Mouse (Mus musculus) liver, embryonic 11.5 days (tissue): Measurements from ENCODE around the gene Nfib. TPM values are rescaled to one million over a fixed set of nuclear protein-coding genes. Genes with fewer than 3 reads are reported as not detected.

Experiments
- ATAC-seq: fragments of 200-750 bp; cut with Nextera tagmentation; replicated peaks from 2 replicates; pipeline ENCODE4 v1.8.0; 2017; ENCODE audit warnings: moderate number of reproducible peaks, mild to moderate bottlenecking, moderate TSS enrichment, moderate library complexity; ENCODE audit not compliant: low FRiP score
- DNase-seq: peaks from one replicate; pipeline ENCODE4 v3.0.0-alpha.2; 2017; ENCODE audit warnings: low spot score
- H3K27ac ChIP-seq: fragments of 300-500 bp; sonication (generic); 2 replicates; pipeline ENCODE4 v1.5.1; 2014; ENCODE audit warnings: mild to moderate bottlenecking, low read depth, low read length, control low read depth
- H3K27me3 ChIP-seq: fragments of 300-500 bp; sonication (generic); replicated peaks from 2 replicates; pipeline ENCODE4 v1.6.1; 2014; ENCODE audit warnings: low read length, mixed read lengths; ENCODE audit not compliant: control insufficient read depth, insufficient read depth
- H3K36me3 ChIP-seq: fragments of 300-500 bp; sonication (generic); 2 replicates; pipeline ENCODE4 v1.6.1; 2014; ENCODE audit warnings: mild to moderate bottlenecking, low read length, moderate library complexity, mixed read lengths; ENCODE audit not compliant: control insufficient read depth, insufficient read depth
- H3K4me1 ChIP-seq: fragments of 300-500 bp; sonication (generic); replicated peaks from 2 replicates; pipeline ENCODE4 v1.6.1; 2014; ENCODE audit warnings: low read length, mixed read lengths; ENCODE audit not compliant: control insufficient read depth, insufficient read depth
- H3K4me2 ChIP-seq: fragments of 300-500 bp; sonication (generic); 2 replicates; pipeline ENCODE4 v1.6.1; 2014; ENCODE audit warnings: mild to moderate bottlenecking, control low read depth, moderate library complexity
- H3K4me3 ChIP-seq: fragments of 300-500 bp; sonication (generic); 2 replicates; pipeline ENCODE4 v1.5.1; 2014; ENCODE audit warnings: low read depth, low read length, control low read depth
- H3K9ac ChIP-seq: fragments of 300-500 bp; sonication (generic); 2 replicates; pipeline ENCODE4 v1.6.1; 2014; ENCODE audit warnings: low read depth, low read length, control low read depth
- H3K9me3 ChIP-seq: fragments of 300-500 bp; sonication (generic); 2 replicates; pipeline ENCODE4 v1.6.1; 2016; ENCODE audit warnings: low read length, inconsistent platforms, mixed read lengths; ENCODE audit not compliant: control insufficient read depth
- WGBS: fragments of 180-500 bp; shearing (Covaris S2); extraction: QIAGEN DNeasy Blood & Tissue Kit; methylation state at CpG from one replicate; pipeline ENCODE4 v1.1.7; 2014; 5-methylcytosine and 5-hydroxymethylcytosine counted together
- polyA plus RNA-seq: library from polyadenylated mRNA; unstranded; fragments of >200 nt; fragmentation: Nextera tagmentation; extraction: Ambion mirVana; gene quantifications from 2 replicates; pipeline ENCODE4 v1.2.1, GENCODE M21; 2014

Nfib gene
- polyA plus RNA-seq, 1 experiment from 2014 or later = 26.9 TPM

DNA sequence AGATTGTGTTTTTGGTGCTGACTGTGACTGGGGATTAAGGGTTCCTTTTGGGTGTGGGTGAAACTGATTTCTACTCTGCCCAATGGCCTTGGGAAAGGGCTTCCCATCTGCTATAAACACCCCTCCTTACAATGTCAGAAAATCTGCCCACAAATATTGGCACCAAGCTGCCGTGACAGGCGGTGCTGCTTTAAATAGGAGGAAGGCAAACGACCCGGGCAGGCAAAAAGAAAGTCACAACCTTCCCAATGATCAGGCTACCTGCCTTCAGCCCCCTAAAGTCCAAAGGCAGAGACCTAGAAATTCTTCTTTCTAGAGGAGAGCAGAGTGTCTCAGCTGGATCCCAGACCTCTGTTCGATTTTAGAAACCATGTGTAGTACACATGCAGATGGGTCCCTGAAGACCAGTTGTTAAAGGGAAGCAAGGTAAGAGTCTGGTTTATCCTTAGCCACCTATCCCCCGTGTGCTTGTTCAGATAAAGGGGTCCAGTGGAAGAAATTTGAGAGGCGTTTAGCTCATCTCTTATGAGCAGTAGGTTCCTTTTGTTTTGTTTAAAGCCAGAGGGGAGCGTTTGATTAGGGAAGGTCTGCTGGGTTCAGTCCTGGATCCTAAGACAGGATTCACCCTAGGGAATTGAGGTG, 166.0 kb downstream of the Nfib start:
- no peak for DNase-seq
- Histone ChIP-seq H3K9ac (no peak overlapping the region), H3K27me3 (peaks cover 48% of the 10 kb centered on the region), H3K4me1 (peaks cover 6% of the 10 kb centered on the region; the same call in 1 of the 2 replicates), H3K36me3 (no peaks in the 10 kb centered on the region), H3K27ac (no peak overlapping the region), H3K9me3 (no peaks in the 10 kb centered on the region), H3K4me2 (no peak overlapping the region), H3K4me3 (no peak overlapping the region)
- no peak for ATAC-seq
- 18% methylated on average over 8 of the region's 8 CpGs for WGBS

DNA sequence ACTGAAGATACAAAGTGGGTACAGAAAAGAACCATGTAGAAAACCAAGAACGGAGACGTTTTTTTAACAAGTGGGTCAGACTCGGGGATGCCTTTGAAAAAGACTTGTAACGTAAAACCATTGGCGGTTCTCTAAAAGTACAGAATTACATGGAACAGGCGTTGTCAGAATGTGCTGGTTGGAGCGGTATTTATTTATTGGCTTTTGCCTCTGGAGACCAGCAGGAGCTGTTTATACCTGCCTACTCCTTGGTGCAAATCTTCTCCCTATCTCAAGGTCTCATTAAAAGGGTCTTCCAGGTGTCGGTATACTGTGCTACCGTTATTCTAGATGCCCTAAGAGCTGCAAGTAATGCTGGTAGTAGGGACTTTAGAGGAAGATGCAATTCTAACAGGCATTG, 166.7 kb downstream of the Nfib start:
- H3K27me3 ChIP-seq = peaks cover 51% of the 10 kb centered on the region
- no peak for DNase-seq
- no peaks in the 10 kb centered on the region for H3K36me3 ChIP-seq
- H3K4me3 ChIP-seq = peak overlapping the region; percentile 39
- H3K27ac ChIP-seq = no peak overlapping the region
- peaks cover 6% of the 10 kb centered on the region; the same call in 1 of the 2 replicates for H3K4me1 ChIP-seq
- 0 out of 2 replicates have a peak overlapping the region, but pooled peaks have one; percentile 13 for H3K9ac ChIP-seq
- ATAC-seq = no peak
- peak overlapping the region; percentile 59 for H3K4me2 ChIP-seq
- 7% methylated on average over 9 of the region's 9 CpGs for WGBS
- H3K9me3 ChIP-seq = no peaks in the 10 kb centered on the region

DNA sequence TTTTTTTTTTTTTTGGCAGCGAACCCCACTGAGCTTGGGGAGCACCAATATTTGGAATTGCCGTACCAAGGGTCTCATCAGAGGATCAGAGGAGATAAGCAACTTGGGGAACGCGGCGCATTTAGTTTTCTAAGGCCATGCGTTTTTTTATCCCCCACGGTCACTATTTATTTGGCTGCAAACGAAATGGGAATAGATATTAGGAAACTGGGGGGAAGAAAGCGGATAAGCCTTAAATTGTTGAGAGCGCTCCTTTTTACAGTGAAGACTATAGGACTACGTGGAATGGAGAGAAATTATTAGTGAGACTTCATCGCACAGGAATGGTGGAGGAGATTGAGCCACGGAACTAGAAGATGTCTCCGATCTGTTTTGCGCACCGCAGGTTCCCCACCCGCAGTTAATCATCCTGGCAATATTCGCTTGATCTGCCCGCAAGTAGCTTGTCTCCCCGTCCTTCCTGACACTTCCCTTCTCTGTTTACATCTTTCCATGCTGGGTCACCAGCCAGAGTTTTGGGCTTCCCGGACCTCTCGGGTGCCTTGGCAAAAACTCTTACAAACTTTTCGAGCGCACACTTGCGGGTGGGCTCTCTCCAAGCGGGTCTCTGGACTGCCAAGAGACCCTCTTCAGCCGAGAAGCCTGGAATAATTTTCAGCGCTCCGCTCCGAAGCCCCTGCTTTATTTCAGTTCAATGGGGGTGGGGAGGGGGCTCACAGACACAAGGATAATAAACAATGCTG, 167.3 kb downstream of the Nfib start:
- peak overlapping the region; percentile 59 for H3K4me2 ChIP-seq
- DNase-seq (peak; percentile 52), ATAC-seq (no peak)
- H3K4me3 ChIP-seq = peak overlapping the region; percentile 39
- H3K36me3 ChIP-seq = no peaks in the 10 kb centered on the region
- peak overlapping the region; percentile 13; the same call in 1 of the 2 replicates for H3K9ac ChIP-seq
- H3K4me1 ChIP-seq = peaks cover 6% of the 10 kb centered on the region; the same call in 1 of the 2 replicates
- no peak overlapping the region for H3K27ac ChIP-seq
- no peaks in the 10 kb centered on the region for H3K9me3 ChIP-seq
- peaks cover 51% of the 10 kb centered on the region for H3K27me3 ChIP-seq
- WGBS = 2% methylated on average over 30 of the region's 30 CpGs

DNA sequence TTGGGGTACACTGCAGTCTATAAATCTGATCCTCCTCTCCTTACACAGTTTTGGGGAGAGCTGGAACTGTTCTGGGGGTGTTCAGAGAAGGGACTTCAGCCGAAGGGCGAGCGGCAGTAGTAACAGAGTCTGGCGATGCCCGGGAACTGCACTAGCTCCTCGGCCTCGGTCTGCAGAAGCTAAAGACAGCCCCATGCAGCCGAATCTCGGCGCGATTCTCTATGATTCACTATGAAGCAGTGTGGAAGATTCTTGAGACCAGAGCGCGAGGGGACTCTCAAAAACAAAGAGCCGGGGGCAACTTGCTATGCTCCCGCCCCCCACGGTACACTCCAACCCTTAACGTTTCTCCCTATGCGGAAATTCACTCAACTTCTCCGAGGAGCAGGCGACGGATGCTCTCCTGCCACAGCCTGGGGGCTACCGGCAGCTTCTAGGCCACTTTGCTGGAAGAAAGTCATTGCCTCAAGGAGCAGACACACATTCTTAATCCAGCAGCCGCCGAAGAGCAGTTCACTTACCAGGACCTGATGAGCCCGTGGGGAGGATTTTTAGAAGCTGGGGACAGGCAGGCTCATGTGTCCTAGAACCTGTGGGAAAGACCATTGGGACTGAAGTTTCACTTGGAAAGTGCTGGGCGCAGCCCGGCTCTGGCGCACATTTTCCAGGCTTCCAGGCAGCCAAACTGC, 168.1 kb downstream of the Nfib start:
- no peaks in the 10 kb centered on the region for H3K9me3 ChIP-seq
- H3K4me2 ChIP-seq = peak overlapping the region; percentile 59
- H3K27me3 ChIP-seq = peaks cover 51% of the 10 kb centered on the region
- H3K4me3 ChIP-seq = peak overlapping the region; percentile 39
- DNase-seq = peak; percentile 64
- peak overlapping the region; percentile 13 for H3K9ac ChIP-seq
- peaks cover 6% of the 10 kb centered on the region; the same call in 1 of the 2 replicates for H3K4me1 ChIP-seq
- H3K36me3 ChIP-seq = no peaks in the 10 kb centered on the region
- 2% methylated on average over 28 of the region's 28 CpGs for WGBS
- no peak overlapping the region for H3K27ac ChIP-seq
- no peak for ATAC-seq

DNA sequence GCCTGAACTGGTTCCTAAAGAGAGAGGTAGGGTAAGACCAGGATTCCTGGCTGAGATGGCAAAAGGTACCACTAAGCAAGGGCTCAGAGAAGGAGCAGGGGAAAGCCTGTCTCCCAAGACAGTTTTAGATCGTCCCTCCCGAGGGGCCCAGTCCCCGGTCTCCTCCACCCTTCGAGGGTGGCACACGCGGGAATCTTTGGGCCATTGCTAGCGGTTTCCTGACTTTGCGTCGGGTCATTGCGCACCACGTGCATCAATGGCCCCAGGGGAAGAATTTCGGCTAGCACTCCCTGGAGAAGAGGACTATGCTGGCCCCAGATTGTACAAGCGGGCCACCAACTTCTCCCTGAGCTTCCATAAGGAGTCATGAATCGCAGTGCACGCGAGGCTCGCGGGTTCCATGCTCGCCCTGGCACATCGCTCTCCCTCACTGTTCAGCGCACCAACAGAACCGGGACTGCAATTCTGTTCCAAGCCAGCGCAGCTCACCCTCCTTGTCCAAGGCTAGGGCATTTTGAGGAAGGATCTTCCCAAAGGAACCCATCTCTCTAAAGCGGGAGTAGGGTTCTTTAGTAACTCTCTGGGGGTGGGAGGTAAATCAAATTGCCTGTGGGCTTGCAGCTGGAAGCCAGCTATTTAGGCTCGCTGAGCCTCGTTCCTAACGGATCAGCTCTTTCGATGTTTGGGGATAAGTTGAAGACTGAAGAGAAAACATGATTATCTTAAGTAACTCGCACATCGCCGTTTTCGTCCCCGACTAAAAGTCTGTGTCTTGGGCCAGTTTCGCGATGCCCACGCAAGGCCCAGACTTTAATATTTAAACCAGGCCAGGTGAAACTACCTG, 168.9 kb downstream of the Nfib start:
- Histone ChIP-seq H3K4me2 (peak overlapping the region; percentile 59), H3K4me1 (peaks cover 6% of the 10 kb centered on the region; the same call in 1 of the 2 replicates), H3K4me3 (peak overlapping the region; percentile 14), H3K27me3 (peaks cover 51% of the 10 kb centered on the region), H3K9ac (no peak overlapping the region), H3K36me3 (no peaks in the 10 kb centered on the region), H3K9me3 (no peaks in the 10 kb centered on the region), H3K27ac (no peak overlapping the region)
- DNase-seq (peak; percentile 37), ATAC-seq (no peak)
- WGBS = 7% methylated on average over 36 of the region's 36 CpGs

DNA sequence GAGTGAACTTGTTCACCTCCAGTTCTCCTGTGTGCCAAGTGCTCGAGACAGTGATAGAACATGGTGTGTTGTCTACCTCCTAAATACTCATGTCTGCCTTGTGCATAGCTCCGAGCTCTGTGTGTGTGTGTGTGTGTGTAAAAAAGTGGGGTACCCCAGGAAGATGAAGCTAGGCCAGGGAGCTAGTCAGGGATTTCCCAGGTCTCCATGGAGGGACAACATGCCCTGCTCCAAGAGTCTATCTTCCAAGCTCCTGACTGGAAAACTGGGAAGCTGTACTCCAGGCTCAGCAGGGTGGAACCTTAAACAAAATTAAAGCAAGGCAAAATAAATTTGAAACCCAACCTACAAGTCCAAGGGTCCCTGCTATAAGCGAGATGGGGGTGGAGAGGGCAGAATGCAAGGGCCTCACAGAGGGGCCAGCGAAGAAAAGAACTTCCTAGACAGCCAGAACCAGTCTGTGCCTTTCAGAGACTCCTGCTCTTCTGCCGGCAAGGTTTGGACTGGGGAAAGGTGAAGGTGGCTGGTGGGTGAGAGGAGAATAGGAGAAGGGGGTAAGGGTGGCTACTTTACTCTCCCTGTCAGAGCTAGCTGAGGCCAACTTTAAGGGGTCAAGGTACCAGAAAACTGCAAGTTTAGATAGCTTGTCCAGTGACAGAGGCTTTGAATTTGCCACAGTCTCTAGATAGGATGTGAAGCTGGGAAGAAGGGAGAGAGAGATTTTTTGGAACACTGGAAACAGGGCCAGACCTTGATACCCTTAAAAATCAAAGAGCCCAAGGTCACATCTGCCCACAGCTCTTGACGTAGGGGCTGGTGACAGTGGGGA, 169.7 kb downstream of the Nfib start:
- no peak for ATAC-seq
- H3K4me3 ChIP-seq = no peak overlapping the region
- 55% methylated on average over 6 of the region's 6 CpGs for WGBS
- no peaks in the 10 kb centered on the region for H3K36me3 ChIP-seq
- no peak overlapping the region for H3K27ac ChIP-seq
- H3K27me3 ChIP-seq = peaks cover 51% of the 10 kb centered on the region
- no peaks in the 10 kb centered on the region for H3K9me3 ChIP-seq
- H3K4me2 ChIP-seq = no peak overlapping the region
- DNase-seq = no peak
- H3K4me1 ChIP-seq = peaks cover 6% of the 10 kb centered on the region; the same call in 1 of the 2 replicates
- no peak overlapping the region for H3K9ac ChIP-seq

DNA sequence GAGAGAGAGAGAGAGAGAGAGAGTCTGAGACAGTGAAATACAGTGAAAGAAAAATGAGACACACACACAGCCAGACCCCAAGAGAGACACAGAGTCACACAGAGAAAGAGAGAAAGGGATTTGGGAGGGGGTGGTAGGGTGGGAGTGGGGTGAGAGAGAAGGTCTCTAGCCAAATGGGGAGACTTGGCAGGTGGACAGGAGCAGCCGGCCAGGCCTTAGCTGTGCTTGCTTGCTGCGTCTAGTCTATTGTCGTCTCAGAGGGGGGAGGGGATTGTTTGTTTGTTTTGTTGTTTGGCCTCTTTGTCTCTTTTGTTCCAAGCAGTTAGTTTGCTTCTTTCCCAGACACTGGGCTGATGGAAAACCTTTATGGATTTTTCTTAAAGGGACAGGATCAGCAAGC, 172.3 kb downstream of the Nfib start:
- no peaks in the 10 kb centered on the region for H3K36me3 ChIP-seq
- no peak overlapping the region for H3K4me2 ChIP-seq
- ATAC-seq (no peak), DNase-seq (no peak)
- no peak overlapping the region for H3K27ac ChIP-seq
- H3K9ac ChIP-seq = no peak overlapping the region
- 56% methylated on average over 3 of the region's 3 CpGs for WGBS
- H3K4me1 ChIP-seq = peaks cover 6% of the 10 kb centered on the region; the same call in 1 of the 2 replicates
- no peaks in the 10 kb centered on the region for H3K9me3 ChIP-seq
- H3K4me3 ChIP-seq = no peak overlapping the region
- peaks cover 38% of the 10 kb centered on the region for H3K27me3 ChIP-seq
